Mouse (Mus musculus): ENCODE measurements at regions not wholly inside any gene's neighbourhood (a gene's known extent, or its start where the extent isn't known, plus 50 kb on each side); places are given as distances from the start of the nearest gene placed in this dataset.

- DNase-seq (ENCODE audit: low read depth) = no peak
These were observed 167.7 kb upstream of the Ccdc122 start for GRCm38 (mm10) chr14:76868831-76869230.

GRCm38 (mm10) chr14:76868131-76868530 is 168.4 kb upstream of the Ccdc122 start:
- DNase-seq (ENCODE audit: low read depth) = no peak

GRCm38 (mm10) chr14:76864664-76865063 is 171.9 kb upstream of the Ccdc122 start:
- no peak for DNase-seq (ENCODE audit: low read depth)

- no peak for DNase-seq (ENCODE audit: low read depth)
These were observed 173.4 kb upstream of the Ccdc122 start for GRCm38 (mm10) chr14:76863035-76863706.

- no peak for DNase-seq (ENCODE audit: low read depth)
These were observed 178.2 kb upstream of the Ccdc122 start for GRCm38 (mm10) chr14:76858396-76858795.

GRCm38 (mm10) chr14:76857196-76857773 is 179.3 kb upstream of the Ccdc122 start:
- DNase-seq (ENCODE audit: low read depth) = no peak

GRCm38 (mm10) chr14:76856591-76856990 is 180.0 kb upstream of the Ccdc122 start:
- DNase-seq (ENCODE audit: low read depth) = no peak

- DNase-seq (ENCODE audit: low read depth) = no peak
These were observed 181.6 kb upstream of the Ccdc122 start for GRCm38 (mm10) chr14:76854965-76855364.

- DNase-seq (ENCODE audit: low read depth) = no peak
These were observed 184.9 kb upstream of the Ccdc122 start for GRCm38 (mm10) chr14:76851473-76852214.

- no peak for DNase-seq (ENCODE audit: low read depth)
These were observed 185.9 kb upstream of the Ccdc122 start for GRCm38 (mm10) chr14:76850641-76851040.

GRCm38 (mm10) chr14:76850051-76850450 is 186.5 kb upstream of the Ccdc122 start:
- no peak for DNase-seq (ENCODE audit: low read depth)

GRCm38 (mm10) chr14:76849636-76850035 is 186.9 kb upstream of the Ccdc122 start:
- no peak for DNase-seq (ENCODE audit: low read depth)

- no peak for DNase-seq (ENCODE audit: low read depth)
These were observed 187.5 kb upstream of the Ccdc122 start for GRCm38 (mm10) chr14:76849071-76849470.

- no peak for DNase-seq (ENCODE audit: low read depth)
These were observed 190.9 kb upstream of the Ccdc122 start for GRCm38 (mm10) chr14:76845706-76846105.

- no peak for DNase-seq (ENCODE audit: low read depth)
These were observed 191.9 kb upstream of the Ccdc122 start for GRCm38 (mm10) chr14:76844717-76845116.

GRCm38 (mm10) chr14:76837583-76838220 is 198.9 kb upstream of the Ccdc122 start:
- DNase-seq (ENCODE audit: low read depth) = no peak

GRCm38 (mm10) chr14:76836926-76837516 is 199.6 kb upstream of the Ccdc122 start:
- no peak for DNase-seq (ENCODE audit: low read depth)

GRCm38 (mm10) chr14:76836271-76836670 is 200.3 kb upstream of the Ccdc122 start:
- no peak for DNase-seq (ENCODE audit: low read depth)

- DNase-seq (ENCODE audit: low read depth) = no peak
These were observed 202.5 kb upstream of the Ccdc122 start for GRCm38 (mm10) chr14:76834084-76834483.

GRCm38 (mm10) chr14:76829161-76829510 is 207.4 kb upstream of the Ccdc122 start:
- no peak for DNase-seq (ENCODE audit: low read depth)

- DNase-seq (ENCODE audit: low read depth) = no peak
These were observed 208.0 kb upstream of the Ccdc122 start for GRCm38 (mm10) chr14:76828453-76829160.

GRCm38 (mm10) chr14:76824066-76824465 is 212.5 kb upstream of the Ccdc122 start:
- DNase-seq (ENCODE audit: low read depth) = no peak

Measured in c-Kit-positive CD71-positive TER-119-negative erythroid progenitor cells, embryonic 14.5 days (primary cell).